Comparison of ENCODE assay signal across 18 mouse cellular contexts in genomic region chr5:38076326-38076725, GRCm38 (mm10). TPM values are rescaled to one million over a fixed set of nuclear protein-coding genes. Genes with fewer than 3 reads are reported as not detected.
DNase-seq lines count a peak whose midpoint lies in the region; ATAC-seq and TF ChIP-seq lines count a peak whose summit lies in the region.
"Had no signal": no experiment of that assay in that cellular context is flagged by ENCODE, and none has a peak within 500 bp of the region (broad histone marks: within the 10 kb centered on the region; RNA-seq: fewer than 3 reads in every experiment).

No protein-coding gene starts in this region.

- peak; percentile 44 for DNase-seq in kidney, adult 11 months
- DNase-seq in liver, adult 2 months (ENCODE audit: extremely low read depth, low read depth, low spot score): peak; percentile 90
- no peak for DNase-seq in liver, embryonic 11.5 days (ENCODE audit: low spot score)
- DNase-seq in kidney, postnatal 36 days: peak; percentile 49 to 69
- no peak for DNase-seq in lung, adult 18-20 months
- no peak for DNase-seq in adrenal gland, adult 8-10 months
- DNase-seq: adrenal gland, postnatal 14 days; cerebellum, adult 11-12 months; cerebellum, adult 9-10 months; cerebellum, postnatal 36 days; gastrocnemius, postnatal 10 days; heart, adult 2 months had no signal

- H3K27me3 ChIP-seq in kidney, embryonic 14.5 days (ENCODE audit: control insufficient read depth, insufficient read depth, low read length): no peaks in the 10 kb centered on the region
- H3K27me3 ChIP-seq in liver, adult 2 months (ENCODE audit: control insufficient read depth, insufficient read depth, low read length): no peaks in the 10 kb centered on the region
- no peaks in the 10 kb centered on the region for H3K27me3 ChIP-seq in liver, embryonic 11.5 days (replicated peaks; ENCODE audit: control insufficient read depth, insufficient read depth, low read length)
- H3K27me3 ChIP-seq in kidney, embryonic 15.5 days: no peaks in the 10 kb centered on the region
- H3K27me3 ChIP-seq: forebrain, embryonic 15.5 days; heart, embryonic 12.5 days had no signal

- no peak for TF ChIP-seq POLR2A in liver, adult 2 months (IDR thresholded peaks at IDR 0.05; ENCODE audit: extremely low read depth, insufficient read depth, low read length)

- 71% methylated on average over 4 of the region's 4 CpGs for WGBS in kidney, embryonic 14.5 days
- 23% methylated on average over 4 of the region's 4 CpGs for WGBS in liver, adult 2 months
- 76% methylated on average over 4 of the region's 4 CpGs for WGBS in liver, embryonic 11.5 days
- WGBS in kidney, embryonic 15.5 days: 62% methylated on average over 4 of the region's 4 CpGs

- no peak for ATAC-seq in kidney, embryonic 14.5 days (ENCODE audit: low FRiP score, low TSS enrichment)
- no peak for ATAC-seq in liver, embryonic 11.5 days (replicated peaks; ENCODE audit: low FRiP score)
- ATAC-seq in kidney, embryonic 15.5 days (replicated peaks; ENCODE audit: low FRiP score): no peak; the same call in 1 of the 2 replicates
- ATAC-seq: forebrain, embryonic 15.5 days had no signal

- H3K9ac ChIP-seq in kidney, embryonic 14.5 days (ENCODE audit: low read depth, low read length): no peak overlapping the region
- H3K9ac ChIP-seq in liver, adult 2 months (ENCODE audit: low read depth, low read length): no peak overlapping the region
- no peak overlapping the region for H3K9ac ChIP-seq in liver, embryonic 11.5 days (ENCODE audit: low read depth, low read length)
- no peak overlapping the region for H3K9ac ChIP-seq in kidney, embryonic 15.5 days
- H3K9ac ChIP-seq: forebrain, embryonic 15.5 days; heart, embryonic 12.5 days; hindbrain, embryonic 14.5 days had no signal

- no peak overlapping the region for H3K4me3 ChIP-seq in kidney, embryonic 14.5 days (ENCODE audit: low read length)
- H3K4me3 ChIP-seq in liver, adult 2 months (ENCODE audit: insufficient read depth, low read depth, low read length): no peak overlapping the region
- H3K4me3 ChIP-seq in liver, embryonic 11.5 days (ENCODE audit: low read depth, low read length): no peak overlapping the region
- no peak overlapping the region for H3K4me3 ChIP-seq in kidney, embryonic 15.5 days (replicated peaks)
- H3K4me3 ChIP-seq: forebrain, embryonic 15.5 days; heart, adult 2 months; heart, embryonic 12.5 days; hindbrain, embryonic 10.5 days had no signal

- H3K4me1 ChIP-seq in kidney, embryonic 14.5 days (ENCODE audit: control insufficient read depth, insufficient read depth, low read length): no peaks in the 10 kb centered on the region; the same call in 1 of the 2 replicates
- H3K4me1 ChIP-seq in liver, adult 2 months (ENCODE audit: control insufficient read depth, insufficient read depth, low read length): peaks cover 10% of the 10 kb centered on the region
- no peaks in the 10 kb centered on the region for H3K4me1 ChIP-seq in liver, embryonic 11.5 days (replicated peaks; ENCODE audit: control insufficient read depth, insufficient read depth, low read length)
- no peaks in the 10 kb centered on the region for H3K4me1 ChIP-seq in kidney, embryonic 15.5 days
- H3K4me1 ChIP-seq: heart, embryonic 12.5 days had no signal

- no peaks in the 10 kb centered on the region for H3K36me3 ChIP-seq in kidney, embryonic 14.5 days (ENCODE audit: control insufficient read depth, insufficient read depth, low read length)
- H3K36me3 ChIP-seq in liver, adult 2 months (ENCODE audit: control insufficient read depth, insufficient read depth, low read length): no peaks in the 10 kb centered on the region
- no peaks in the 10 kb centered on the region for H3K36me3 ChIP-seq in liver, embryonic 11.5 days (ENCODE audit: control insufficient read depth, insufficient read depth, low read length)
- no peaks in the 10 kb centered on the region for H3K36me3 ChIP-seq in kidney, embryonic 15.5 days
- H3K36me3 ChIP-seq: forebrain, embryonic 15.5 days; heart, embryonic 12.5 days; hindbrain, embryonic 10.5 days had no signal

- H3K79me2 ChIP-seq in liver, adult 2 months (ENCODE audit: control insufficient read depth, insufficient read depth, low read length): peaks cover 25% of the 10 kb centered on the region; the same call in 1 of the 2 replicates

- H3K27ac ChIP-seq in kidney, embryonic 14.5 days (ENCODE audit: low read depth, low read length): no peak overlapping the region
- H3K27ac ChIP-seq in liver, adult 2 months (replicated peaks; ENCODE audit: insufficient read depth, low read depth, low read length): no peak overlapping the region; the same call in 1 of the 2 replicates
- H3K27ac ChIP-seq in liver, embryonic 11.5 days (ENCODE audit: low read depth, low read length): no peak overlapping the region
- peak overlapping the region; percentile 48; the same call in 1 of the 2 replicates for H3K27ac ChIP-seq in kidney, embryonic 15.5 days
- H3K27ac ChIP-seq: forebrain, embryonic 15.5 days; heart, adult 2 months; hindbrain, embryonic 10.5 days; hindbrain, embryonic 14.5 days had no signal

- TF ChIP-seq CTCF in liver, adult 2 months (IDR thresholded peaks at IDR 0.05; ENCODE audit: low read depth, low read length): no peak

- H3K4me2 ChIP-seq in kidney, embryonic 14.5 days (replicated peaks; ENCODE audit: low read depth, low read length): no peak overlapping the region
- H3K4me2 ChIP-seq in liver, embryonic 11.5 days: no peak overlapping the region
- H3K4me2 ChIP-seq in kidney, embryonic 15.5 days: no peak overlapping the region
- H3K4me2 ChIP-seq: forebrain, embryonic 15.5 days; heart, embryonic 12.5 days; hindbrain, embryonic 14.5 days had no signal

- H3K9me3 ChIP-seq in kidney, embryonic 14.5 days (ENCODE audit: control insufficient read depth, low read length): no peaks in the 10 kb centered on the region
- no peaks in the 10 kb centered on the region for H3K9me3 ChIP-seq in liver, embryonic 11.5 days (ENCODE audit: control insufficient read depth, low read length)
- no peaks in the 10 kb centered on the region for H3K9me3 ChIP-seq in kidney, embryonic 15.5 days (replicated peaks)
- H3K9me3 ChIP-seq: forebrain, embryonic 15.5 days; heart, embryonic 12.5 days; hindbrain, embryonic 10.5 days had no signal

RNA-seq across cellular contexts. Expression of gene Stx18, which starts 37.8 kb away (rescaled TPM):
- polyA plus RNA-seq in kidney, embryonic 14.5 days (2014; fragmentation: Nextera tagmentation; extraction: Ambion mirVana): 38.3 and 46.7 TPM in 2 replicates
- 13.1 and 15.5 TPM in 2 replicates for total RNA-seq in liver, adult 2 months (2014; rRNA removed)
- 13.4 and 14.9 TPM in 2 replicates for polyA plus RNA-seq in liver, adult 2 months (2012; rRNA removed)
- 29.5 and 30.1 TPM in 2 replicates for polyA plus RNA-seq in liver, embryonic 11.5 days (2014; fragmentation: Nextera tagmentation; extraction: Ambion mirVana)
- 43.6 and 44.7 TPM in 2 replicates for polyA plus RNA-seq in kidney, embryonic 15.5 days (2015; fragmentation: Nextera tagmentation; extraction: Ambion mirVana)
- total RNA-seq in adrenal gland, adult 8-10 months (2022): 10 to 100 TPM; 33.0 to 41.3 (median 37.4) TPM

Comparison
In these comparisons a context has a peak if more than half of its experiments do, and no peak if none do; other contexts are left out.
1. DNase-seq: peak in kidney, adult 11 months (single experiment), liver, adult 2 months (single experiment) and kidney, postnatal 36 days (2 of 2); none in liver, embryonic 11.5 days (single experiment), lung, adult 18-20 months (0 of 2) and adrenal gland, adult 8-10 months (single experiment).